Mouse (Mus musculus) brain, embryonic 14.5 days (tissue): ENCODE measurements at regions not wholly inside any gene's neighbourhood (a gene's known extent, or its start where the extent isn't known, plus 50 kb on each side); places are given as distances from the start of the nearest gene placed in this dataset.

Experiments
- CTCF ChIP-seq: fragments of 200-500 bp; IDR thresholded peaks from 2 replicates; pipeline ENCODE4 v1.5.1; 2012; ENCODE audit warnings: inconsistent platforms, mild to moderate bottlenecking, moderate library complexity, borderline replicate concordance; ENCODE audit not compliant: insufficient read depth, insufficient read length; ENCODE audit errors: extremely low read depth
- POLR2A ChIP-seq: fragments of 200-500 bp; IDR thresholded peaks from 2 replicates; pipeline ENCODE4 v1.6.1; 2012; ENCODE audit warnings: mild to moderate bottlenecking, inconsistent platforms, borderline replicate concordance; ENCODE audit not compliant: poor library complexity, insufficient read depth, insufficient read length, severe bottlenecking; ENCODE audit errors: extremely low read depth

- TF ChIP-seq POLR2A (no peak), CTCF (no peak)
Measured at GRCm38 (mm10) chr10:21685122-21685798, 92.3 kb downstream of the 1700020N01Rik start.
